Mouse (Mus musculus): ENCODE data around the gene Hoxb2. TPM values are rescaled to one million over a fixed set of nuclear protein-coding genes. Genes with fewer than 3 reads are reported as not detected.

Gene Hoxb2
- polyA plus RNA-seq, 1 experiment from 2014 or later, result 4.0 TPM

DNA sequence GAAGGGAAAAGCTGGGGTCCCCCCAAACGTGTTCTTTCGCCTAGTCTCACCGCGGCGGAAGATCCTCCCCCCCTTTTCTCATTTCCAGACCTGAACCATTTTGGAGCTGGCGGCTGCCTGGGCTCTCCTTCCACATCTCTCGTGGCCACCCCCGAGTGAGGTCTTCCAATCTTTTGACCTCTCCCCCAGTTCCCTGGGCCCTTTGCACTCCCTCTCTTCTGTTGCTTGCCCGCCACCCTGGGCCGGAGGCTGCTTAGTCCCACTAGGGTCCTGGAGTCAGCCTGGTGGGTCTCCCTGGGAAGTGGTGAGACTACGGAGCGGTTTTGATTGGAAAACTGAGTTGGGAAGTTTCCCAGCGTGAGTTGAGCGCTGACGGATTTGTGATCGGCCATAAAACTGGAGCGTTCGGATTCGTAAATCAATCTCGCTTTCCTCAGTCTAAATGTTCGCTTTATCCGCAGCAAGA is 24.5 kb upstream of the Hoxb2 start:
- Histone ChIP-seq H3K4me3 (0 out of 2 replicates have a peak overlapping the region, but pooled peaks have one; percentile 1), H3K4me1 (replicated peaks) (no peaks in the 10 kb centered on the region), H3K36me3 (no peaks in the 10 kb centered on the region), H3K9me3 (replicated peaks) (no peaks in the 10 kb centered on the region), H3K4me2 (peak overlapping the region; percentile 18; the same call in 1 of the 2 replicates), H3K9ac (no peak overlapping the region), H3K27me3 (replicated peaks) (peaks cover 99% of the 10 kb centered on the region), H3K27ac (ENCODE audit: poor library complexity, severe bottlenecking) (no peak overlapping the region)
- ATAC-seq (ENCODE audit: insufficient number of reproducible peaks, low FRiP score), result no peak
- 8% methylated on average over 22 of the region's 22 CpGs for WGBS

DNA sequence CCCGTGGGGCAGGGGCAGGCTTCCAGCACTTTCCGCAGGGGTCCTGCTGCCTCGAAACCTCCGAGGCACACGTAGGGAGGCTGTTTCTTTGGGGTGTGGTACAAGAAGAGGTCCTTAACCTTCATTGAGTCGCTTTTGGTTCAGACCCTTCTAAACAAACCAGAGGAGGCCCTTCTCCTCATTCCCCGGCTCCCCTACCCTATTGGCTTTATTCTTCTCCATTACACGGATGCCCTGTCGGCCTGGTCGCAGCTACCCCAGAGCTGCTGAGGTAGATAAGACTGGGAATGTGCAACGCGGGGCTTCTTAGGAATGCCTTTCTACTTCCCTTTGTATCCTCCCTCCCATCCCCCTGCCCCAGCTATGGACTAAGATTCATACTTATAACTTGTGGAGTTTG is 23.6 kb upstream of the Hoxb2 start:
- Histone ChIP-seq H3K4me2 (no peak overlapping the region), H3K4me1 (replicated peaks) (no peaks in the 10 kb centered on the region), H3K36me3 (no peaks in the 10 kb centered on the region), H3K4me3 (no peak overlapping the region), H3K27me3 (replicated peaks) (peaks cover 100% of the 10 kb centered on the region), H3K9ac (no peak overlapping the region), H3K9me3 (replicated peaks) (no peaks in the 10 kb centered on the region), H3K27ac (ENCODE audit: poor library complexity, severe bottlenecking) (no peak overlapping the region)
- no peak for ATAC-seq (ENCODE audit: insufficient number of reproducible peaks, low FRiP score)
- 4% methylated on average over 12 of the region's 12 CpGs for WGBS

GRCm38 (mm10) chr11:96327122-96327521 is 23.2 kb upstream of the Hoxb2 start:
- Histone ChIP-seq H3K4me2 (no peak overlapping the region), H3K9ac (no peak overlapping the region)
- WGBS, result 5% methylated on average over 7 of the region's 7 CpGs

GRCm38 (mm10) chr11:96327750-96328149 is 22.6 kb upstream of the Hoxb2 start:
- Histone ChIP-seq H3K27ac (ENCODE audit: poor library complexity, severe bottlenecking) (no peak overlapping the region), H3K27me3 (replicated peaks) (peaks cover 100% of the 10 kb centered on the region), H3K36me3 (no peaks in the 10 kb centered on the region), H3K9me3 (replicated peaks) (no peaks in the 10 kb centered on the region), H3K4me2 (no peak overlapping the region), H3K4me3 (no peak overlapping the region), H3K4me1 (replicated peaks) (0 out of 2 replicates have a peak, but pooled peaks cover 2% of the 10 kb centered on the region), H3K9ac (no peak overlapping the region)
- 13% methylated on average over 5 of the region's 5 CpGs for WGBS
- ATAC-seq (ENCODE audit: insufficient number of reproducible peaks, low FRiP score), result no peak

More at GRCm38 (mm10) chr11:96327122-96327521, 23.2 kb upstream of the Hoxb2 start:
- Histone ChIP-seq H3K27ac (ENCODE audit: poor library complexity, severe bottlenecking) (no peak overlapping the region), H3K36me3 (no peaks in the 10 kb centered on the region), H3K4me1 (replicated peaks) (no peaks in the 10 kb centered on the region), H3K4me3 (no peak overlapping the region), H3K9me3 (replicated peaks) (no peaks in the 10 kb centered on the region), H3K27me3 (replicated peaks) (peaks cover 100% of the 10 kb centered on the region)
- ATAC-seq (ENCODE audit: insufficient number of reproducible peaks, low FRiP score), result no peak

GRCm38 (mm10) chr11:96328605-96329004 is 21.7 kb upstream of the Hoxb2 start:
- no peak overlapping the region for H3K27ac ChIP-seq (ENCODE audit: poor library complexity, severe bottlenecking)
- no peak overlapping the region for H3K4me2 ChIP-seq
- H3K9ac ChIP-seq, result no peak overlapping the region
- H3K9me3 ChIP-seq (replicated peaks), result no peaks in the 10 kb centered on the region
- no peaks in the 10 kb centered on the region for H3K36me3 ChIP-seq
- no peak for ATAC-seq (ENCODE audit: insufficient number of reproducible peaks, low FRiP score)
- H3K4me3 ChIP-seq, result no peak overlapping the region
- WGBS, result 12% methylated on average over 8 of the region's 8 CpGs
- 0 out of 2 replicates have a peak, but pooled peaks cover 6% of the 10 kb centered on the region for H3K4me1 ChIP-seq (replicated peaks)
- peaks cover 100% of the 10 kb centered on the region for H3K27me3 ChIP-seq (replicated peaks)

DNA sequence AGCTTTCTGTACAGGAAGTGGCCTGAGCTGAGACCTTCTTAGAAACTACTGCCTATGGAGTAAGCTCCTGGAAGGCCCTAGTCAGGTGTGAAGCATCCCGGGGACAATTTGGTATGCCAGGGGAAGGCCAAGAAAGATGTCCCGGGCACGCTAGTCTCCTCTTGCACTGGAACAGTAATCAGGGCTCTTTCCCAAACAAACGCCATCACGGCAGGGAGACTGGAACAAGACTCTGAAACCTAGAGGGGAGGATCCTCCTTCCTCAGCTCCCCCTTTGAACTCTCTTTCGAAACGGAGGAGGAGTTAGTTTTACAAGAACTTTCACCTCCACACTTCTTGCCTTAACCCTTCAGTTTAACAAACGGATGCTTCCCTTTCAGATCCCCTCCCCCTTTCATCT is 18.2 kb upstream of the Hoxb2 start:
- H3K27me3 ChIP-seq (replicated peaks), result peaks cover 100% of the 10 kb centered on the region
- H3K4me1 ChIP-seq (replicated peaks), result 0 out of 2 replicates have a peak, but pooled peaks cover 6% of the 10 kb centered on the region
- peak overlapping the region; percentile 40 for H3K4me3 ChIP-seq
- peak overlapping the region; percentile 62; the same call in 1 of the 2 replicates for H3K4me2 ChIP-seq
- 2% methylated on average over 8 of the region's 8 CpGs for WGBS
- ATAC-seq (ENCODE audit: insufficient number of reproducible peaks, low FRiP score), result no peak
- no peaks in the 10 kb centered on the region for H3K36me3 ChIP-seq
- no peak overlapping the region for H3K9ac ChIP-seq
- no peak overlapping the region for H3K27ac ChIP-seq (ENCODE audit: poor library complexity, severe bottlenecking)
- no peaks in the 10 kb centered on the region for H3K9me3 ChIP-seq (replicated peaks)

- peak overlapping the region; percentile 40 for H3K4me3 ChIP-seq
- H3K27me3 ChIP-seq (replicated peaks), result peaks cover 100% of the 10 kb centered on the region
- H3K9ac ChIP-seq, result peak overlapping the region; percentile 57
- ATAC-seq (ENCODE audit: insufficient number of reproducible peaks, low FRiP score), result no peak
- H3K27ac ChIP-seq (ENCODE audit: poor library complexity, severe bottlenecking), result 0 out of 2 replicates have a peak overlapping the region, but pooled peaks have one; percentile 14
- no peaks in the 10 kb centered on the region for H3K36me3 ChIP-seq
- no peaks in the 10 kb centered on the region for H3K9me3 ChIP-seq (replicated peaks)
- H3K4me2 ChIP-seq, result peak overlapping the region; percentile 62
- H3K4me1 ChIP-seq (replicated peaks), result 0 out of 2 replicates have a peak, but pooled peaks cover 6% of the 10 kb centered on the region
- under 1% methylated on average over 33 of the region's 35 CpGs for WGBS
Measured at GRCm38 (mm10) chr11:96332618-96333032, 17.7 kb upstream of the Hoxb2 start.

DNA sequence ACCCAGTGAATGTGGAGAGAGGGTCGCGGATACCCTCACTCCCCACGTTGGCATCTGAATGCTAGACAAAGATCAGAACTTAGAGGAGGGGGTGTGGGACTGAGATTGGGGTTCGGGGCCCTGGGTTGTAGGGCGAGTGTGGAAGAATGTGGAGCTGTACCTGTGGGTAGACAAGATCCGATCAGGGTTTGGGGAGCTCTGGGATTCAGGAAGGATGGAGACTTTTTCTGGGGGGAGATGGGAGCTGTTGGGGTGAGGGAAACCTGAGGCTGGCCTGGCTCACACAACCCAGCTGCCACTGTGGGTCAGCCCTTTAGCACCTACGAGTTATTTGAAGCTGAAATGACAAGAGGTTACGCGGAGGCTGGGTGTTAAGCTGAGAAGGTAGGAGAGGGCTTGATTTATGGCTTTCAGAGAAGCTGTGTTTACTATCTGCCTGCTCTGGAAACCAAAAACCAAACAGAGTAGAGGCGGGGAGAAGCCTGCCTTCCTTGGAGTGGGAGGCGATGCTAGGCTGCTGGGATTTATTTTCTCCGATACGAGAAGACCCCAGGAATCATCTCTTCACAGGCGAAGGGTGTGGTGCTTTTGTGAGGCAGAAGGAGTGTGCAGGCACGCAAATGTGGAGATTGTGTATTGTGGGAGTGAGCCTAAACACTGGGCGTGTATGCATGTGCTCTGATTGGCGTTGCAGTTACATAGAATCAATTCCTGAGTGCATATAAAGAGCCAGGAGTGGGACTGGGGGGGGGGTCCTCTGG is 16.9 kb upstream of the Hoxb2 start:
- 11% methylated on average over 17 of the region's 17 CpGs for WGBS
- H3K27me3 ChIP-seq (replicated peaks), result peaks cover 100% of the 10 kb centered on the region
- H3K36me3 ChIP-seq, result no peaks in the 10 kb centered on the region
- 0 out of 2 replicates have a peak, but pooled peaks cover 6% of the 10 kb centered on the region for H3K4me1 ChIP-seq (replicated peaks)
- H3K9ac ChIP-seq, result peak overlapping the region; percentile 57
- H3K4me2 ChIP-seq, result peak overlapping the region; percentile 62
- no peak for ATAC-seq (ENCODE audit: insufficient number of reproducible peaks, low FRiP score)
- H3K9me3 ChIP-seq (replicated peaks), result no peaks in the 10 kb centered on the region
- H3K27ac ChIP-seq (ENCODE audit: poor library complexity, severe bottlenecking), result 0 out of 2 replicates have a peak overlapping the region, but pooled peaks have one; percentile 14
- H3K4me3 ChIP-seq, result peak overlapping the region; percentile 40

DNA sequence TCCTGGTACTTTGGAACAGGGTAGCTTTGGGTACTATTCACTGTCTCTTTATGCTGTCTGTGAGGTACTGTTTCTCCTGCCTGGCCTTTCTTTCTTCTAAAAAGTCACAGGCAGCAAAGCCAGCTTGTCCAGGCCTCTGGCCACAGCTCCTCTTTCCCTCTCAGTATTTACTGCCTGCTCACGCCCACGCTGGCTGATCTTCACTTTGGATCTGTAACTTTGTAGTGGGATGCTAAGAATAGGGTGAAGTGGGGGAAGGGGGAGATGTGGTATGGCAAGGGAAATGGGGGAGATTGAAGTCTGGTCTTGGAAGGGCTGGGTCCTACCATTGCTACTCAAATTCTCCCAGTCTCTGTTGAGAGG is 16.3 kb upstream of the Hoxb2 start:
- Histone ChIP-seq H3K27ac (ENCODE audit: poor library complexity, severe bottlenecking) (no peak overlapping the region), H3K4me3 (no peak overlapping the region), H3K9me3 (replicated peaks) (no peaks in the 10 kb centered on the region), H3K27me3 (replicated peaks) (peaks cover 100% of the 10 kb centered on the region), H3K36me3 (no peaks in the 10 kb centered on the region), H3K9ac (no peak overlapping the region), H3K4me1 (replicated peaks) (0 out of 2 replicates have a peak, but pooled peaks cover 6% of the 10 kb centered on the region), H3K4me2 (0 out of 2 replicates have a peak overlapping the region, but pooled peaks have one; percentile 8)
- 16% methylated on average over 2 of the region's 2 CpGs for WGBS
- no peak for ATAC-seq (ENCODE audit: insufficient number of reproducible peaks, low FRiP score)

- H3K27ac ChIP-seq (ENCODE audit: poor library complexity, severe bottlenecking), result no peak overlapping the region
- no peak overlapping the region for H3K9ac ChIP-seq
- H3K4me3 ChIP-seq, result no peak overlapping the region
- no peaks in the 10 kb centered on the region for H3K36me3 ChIP-seq
- 0 out of 2 replicates have a peak, but pooled peaks cover 6% of the 10 kb centered on the region for H3K4me1 ChIP-seq (replicated peaks)
- no peaks in the 10 kb centered on the region for H3K9me3 ChIP-seq (replicated peaks)
- ATAC-seq (ENCODE audit: insufficient number of reproducible peaks, low FRiP score), result no peak
- 55% methylated on average over 3 of the region's 3 CpGs for WGBS
- H3K4me2 ChIP-seq, result no peak overlapping the region
- H3K27me3 ChIP-seq (replicated peaks), result peaks cover 100% of the 10 kb centered on the region
Measured at GRCm38 (mm10) chr11:96334998-96335397, 15.3 kb upstream of the Hoxb2 start.

GRCm38 (mm10) chr11:96336597-96336996 is 13.7 kb upstream of the Hoxb2 start:
- H3K9ac ChIP-seq, result no peak overlapping the region
- WGBS, result 3% methylated on average over 2 of the region's 2 CpGs
- H3K27me3 ChIP-seq (replicated peaks), result peaks cover 100% of the 10 kb centered on the region
- no peaks in the 10 kb centered on the region for H3K9me3 ChIP-seq (replicated peaks)
- no peaks in the 10 kb centered on the region for H3K36me3 ChIP-seq
- no peak overlapping the region for H3K4me3 ChIP-seq
- H3K4me1 ChIP-seq (replicated peaks), result peaks cover 15% of the 10 kb centered on the region
- no peak for ATAC-seq (ENCODE audit: insufficient number of reproducible peaks, low FRiP score)
- H3K4me2 ChIP-seq, result no peak overlapping the region
- no peak overlapping the region for H3K27ac ChIP-seq (ENCODE audit: poor library complexity, severe bottlenecking)

All from heart, embryonic 12.5 days (tissue).